Mouse (Mus musculus) left cerebral cortex, postnatal 10 days (tissue): ENCODE results near the gene Phip. TPM values are rescaled to one million over a fixed set of nuclear protein-coding genes. Genes with fewer than 3 reads are reported as not detected.

Experiments
- DNase-seq, 2 experiments: peaks; one replicate each; pipeline ENCODE4 v3.0.0; 2021 to 2022; ENCODE audit warnings: low spot score in 2 of 2, mixed read lengths in 1 of 2; ENCODE audit errors: extremely low spot score in 1 of 2
- intact Hi-C: fragments of 180-260 bp; cut with DNase I; formaldehyde crosslinking; loops from one replicate; pipeline ENCODE4 v1.15.1; 2025
- total RNA-seq, 2 experiments: library from RNA; stranded (reverse); gene quantifications; 2 replicates each; pipeline ENCODE4 v1.2.3; 2021

Phip gene
- 10 to 100 TPM; 55.8 to 59.5 TPM for total RNA-seq

GRCm38 (mm10) chr9:82975342-82976215 is at the start of gene Phip:
TSS of gene Phip (minus strand) at chr9:82975516.
- intact Hi-C loops: loop anchor here (5.0 to 10.0 kb wide), 4 partner anchors 139 to 399 kb away; partner anchors contain the start of gene Hmgn3
- peak; percentile 93 to 98 for DNase-seq

- DNase-seq: no peak
- intact Hi-C loops: no loop called here
These were observed 48.4 kb upstream of the Phip start for GRCm38 (mm10) chr9:83023724-83024123.

GRCm38 (mm10) chr9:83014516-83014915 is 39.2 kb upstream of the Phip start:
- DNase-seq: no peak
- intact Hi-C loops: no loop called here

- intact Hi-C loops: no loop called here
- DNase-seq: no peak
These were observed 33.0 kb upstream of the Phip start for GRCm38 (mm10) chr9:83008306-83008705.

GRCm38 (mm10) chr9:83001342-83001741 is 26.0 kb upstream of the Phip start:
- intact Hi-C loops: no loop called here
- no peak for DNase-seq

- intact Hi-C loops: no loop called here
- DNase-seq: no peak
These were observed 22.6 kb upstream of the Phip start for GRCm38 (mm10) chr9:82997765-82998500.

- intact Hi-C loops: loop anchor here (5.0 to 10.0 kb wide), 4 partner anchors 138 to 398 kb away; partner anchors contain the start of gene Hmgn3
- peak in 1 of 2 experiments; percentile 35 for DNase-seq
These were observed 1.6 kb upstream of the Phip start for GRCm38 (mm10) chr9:82976936-82977335.

- intact Hi-C loops: loop anchor here (5.0 to 10.0 kb wide), 4 partner anchors 139 to 399 kb away; partner anchors contain the start of gene Hmgn3
These were observed 903 bp upstream of the Phip start for GRCm38 (mm10) chr9:82976219-82976618.

GRCm38 (mm10) chr9:82974962-82975341 is 364 bp downstream of the Phip start:
- intact Hi-C loops: loop anchor here (5.0 to 10.0 kb wide), 4 partner anchors 140 to 400 kb away; partner anchors contain the start of gene Hmgn3
- no peak for DNase-seq

More at GRCm38 (mm10) chr9:82976219-82976618, 903 bp upstream of the Phip start:
- DNase-seq: no peak

GRCm38 (mm10) chr9:82974187-82974861 is 992 bp downstream of the Phip start:
- intact Hi-C loops: loop anchor here (10.0 kb wide), 2 partner anchors 140 to 400 kb away; no protein-coding TSS in a partner anchor
- DNase-seq: peak; percentile 83 to 93

GRCm38 (mm10) chr9:82973321-82973892 is 1.9 kb downstream of the Phip start:
- intact Hi-C loops: loop anchor here (10.0 kb wide), 2 partner anchors 141 to 401 kb away; no protein-coding TSS in a partner anchor
- no peak for DNase-seq

- no peak for DNase-seq
- intact Hi-C loops: loop anchor here (10.0 kb wide), 2 partner anchors 143 to 403 kb away; no protein-coding TSS in a partner anchor
These were observed 3.9 kb downstream of the Phip start for GRCm38 (mm10) chr9:82971433-82971832.

GRCm38 (mm10) chr9:82967076-82967621 is 8.2 kb downstream of the Phip start:
- no peak for DNase-seq

GRCm38 (mm10) chr9:82963981-82964380 is 11.3 kb downstream of the Phip start:
- intact Hi-C loops: no loop called here
- no peak for DNase-seq

More at GRCm38 (mm10) chr9:82967076-82967621, 8.2 kb downstream of the Phip start:
- intact Hi-C loops: no loop called here

GRCm38 (mm10) chr9:82961352-82961751 is 14.0 kb downstream of the Phip start:
- intact Hi-C loops: no loop called here

GRCm38 (mm10) chr9:82955267-82955666 is 20.0 kb downstream of the Phip start:
- no peak for DNase-seq
- intact Hi-C loops: no loop called here

More at GRCm38 (mm10) chr9:82961352-82961751, 14.0 kb downstream of the Phip start:
- no peak for DNase-seq

GRCm38 (mm10) chr9:82952330-82952729 is 23.0 kb downstream of the Phip start:
- intact Hi-C loops: no loop called here
- no peak for DNase-seq

- no peak for DNase-seq
- intact Hi-C loops: no loop called here
These were observed 23.8 kb downstream of the Phip start for GRCm38 (mm10) chr9:82951435-82952004.
